Mouse (Mus musculus) C3H10T1/2 (cell line): ENCODE measurements around the gene Btk. TPM values are rescaled to one million over a fixed set of nuclear protein-coding genes. Genes with fewer than 3 reads are reported as not detected.

Experiments used
- polyA plus RNA-seq, 2 experiments: library from polyadenylated mRNA; unstranded; fragments of >200 nt; fragmentation: generic; extraction: Trizol; gene quantifications; one replicate each; pipeline ENCODE4 v1.2.1; 2012; ENCODE audit warnings: missing spikeins in 2 of 2

Gene Btk
- under 1 TPM in 1 of 2 experiments, not detected in 1; 0.02 TPM for polyA plus RNA-seq

DNA sequence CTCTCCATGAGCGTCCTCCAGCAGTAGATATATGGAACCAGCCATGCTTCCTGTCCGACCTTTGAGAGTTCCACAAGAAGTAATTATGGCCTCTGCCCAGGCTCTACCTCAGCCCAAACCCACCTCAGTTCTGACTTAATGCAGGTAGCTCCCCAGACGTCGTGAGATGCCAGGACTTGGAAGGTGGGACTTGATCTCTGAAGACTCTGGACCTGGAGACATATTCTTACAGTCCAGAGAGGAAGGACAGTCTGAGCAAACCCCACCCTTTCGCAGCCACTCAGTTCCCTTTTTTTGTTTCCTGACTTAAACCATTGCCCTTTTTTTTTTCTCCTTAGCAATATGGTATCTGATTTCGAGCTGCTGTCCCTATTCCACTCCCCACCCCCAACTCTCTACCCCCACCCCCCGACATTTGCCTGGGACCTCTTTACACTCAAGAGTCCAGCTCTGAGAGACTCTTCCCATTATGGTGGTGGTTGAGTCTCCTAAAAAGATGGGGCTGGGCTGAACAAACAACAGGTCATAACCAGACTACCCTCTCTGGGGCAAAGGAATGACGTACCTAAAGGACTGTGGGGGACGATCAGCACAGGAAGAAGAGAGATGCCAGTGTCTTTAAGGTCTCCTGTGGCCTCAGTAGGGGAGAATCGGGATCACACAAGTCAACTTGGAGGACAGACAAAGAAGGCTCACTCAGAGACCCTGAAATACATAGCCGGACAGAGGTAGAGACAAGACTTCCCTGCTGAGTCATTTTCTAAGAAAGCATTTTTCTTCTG, at the start of gene Btk:
Btk (minus strand) TSS at position 683 of the 782 bp plus-strand sequence.

DNA sequence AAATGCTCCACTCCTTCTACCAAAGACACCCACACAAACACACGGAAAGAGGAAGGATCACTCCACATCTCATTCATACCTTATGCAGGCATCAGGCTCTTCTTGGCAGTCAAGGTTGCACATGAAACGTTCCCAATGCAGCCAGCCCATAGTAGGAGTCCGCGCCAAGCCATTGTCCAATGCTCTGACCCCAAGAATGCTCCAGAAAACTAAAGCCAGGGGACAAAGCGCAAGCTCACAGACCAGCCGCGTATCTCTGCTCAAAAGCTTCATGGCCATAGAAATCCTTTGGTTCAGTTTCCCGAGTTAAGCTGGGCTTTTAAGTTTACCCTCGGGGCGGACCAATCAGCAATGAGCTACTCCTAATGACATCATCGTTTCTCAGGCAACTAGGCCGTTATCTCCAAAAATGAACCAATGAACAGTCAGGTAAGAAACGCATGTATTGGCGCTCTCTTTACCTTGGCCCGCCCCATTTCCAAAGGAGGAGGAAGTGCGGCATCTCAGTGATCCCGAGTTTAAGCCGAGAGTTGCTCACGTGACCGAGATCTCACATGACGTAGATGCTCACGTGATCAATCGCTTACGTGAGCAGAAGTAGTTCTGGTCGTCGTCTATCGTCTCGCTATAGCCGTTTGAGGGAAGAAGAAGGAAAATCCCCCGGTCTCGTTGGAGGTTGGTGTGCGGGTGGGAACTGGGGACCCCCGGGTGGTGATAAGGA, 17.4 kb upstream of the Btk start, which contains the start of the genes Gla and Hnrnph2:
Gla (minus strand) TSS at position 467 of the 721 bp plus-strand sequence.
Hnrnph2 (plus strand) TSS at position 521 of the 721 bp plus-strand sequence.

DNA sequence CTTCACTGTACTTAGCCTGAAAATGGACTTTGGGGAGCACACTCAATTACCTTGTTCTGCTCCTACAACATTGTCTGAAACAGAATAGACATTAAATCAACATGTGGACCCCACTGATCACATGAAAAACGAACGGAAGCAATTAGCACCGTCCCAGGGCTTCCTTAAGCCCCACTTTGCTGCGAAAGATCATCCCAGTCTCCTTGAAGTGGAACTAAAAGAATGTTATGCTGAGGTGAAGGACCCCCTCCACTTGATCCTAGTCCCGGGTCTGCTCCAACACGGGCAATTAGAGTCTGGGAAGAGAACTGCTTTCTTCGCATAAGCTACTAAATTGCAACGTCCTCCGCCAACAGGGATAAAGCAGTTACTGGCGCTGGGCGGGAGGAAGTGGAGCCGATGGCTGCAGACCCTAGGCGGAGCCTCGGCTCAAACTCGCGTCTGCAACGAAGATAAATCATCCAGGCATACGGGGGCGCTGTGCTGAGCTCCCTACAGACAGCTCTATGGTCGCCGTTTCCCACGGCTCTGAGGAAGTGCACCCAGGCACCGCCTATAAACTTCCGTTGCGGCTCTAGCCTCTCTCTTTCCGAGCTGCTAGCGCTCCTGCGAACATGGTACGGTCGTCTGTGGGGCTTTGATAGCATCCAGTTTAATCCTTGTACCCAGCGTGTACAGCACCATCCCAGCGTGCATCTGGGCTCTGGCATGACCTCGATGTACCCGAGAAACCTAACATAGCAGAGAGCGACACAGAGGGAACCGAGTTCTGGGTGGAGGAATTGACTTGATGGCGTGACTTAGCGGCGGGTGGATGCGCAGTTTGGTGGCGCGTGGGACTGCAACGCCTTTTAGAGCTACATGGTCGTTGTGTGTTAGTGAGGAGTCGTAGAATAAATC, 2.0 kb upstream of the Btk start, which contains the start of gene Rpl36a:
Rpl36a (plus strand) TSS at position 552 of the 900 bp plus-strand sequence.

DNA sequence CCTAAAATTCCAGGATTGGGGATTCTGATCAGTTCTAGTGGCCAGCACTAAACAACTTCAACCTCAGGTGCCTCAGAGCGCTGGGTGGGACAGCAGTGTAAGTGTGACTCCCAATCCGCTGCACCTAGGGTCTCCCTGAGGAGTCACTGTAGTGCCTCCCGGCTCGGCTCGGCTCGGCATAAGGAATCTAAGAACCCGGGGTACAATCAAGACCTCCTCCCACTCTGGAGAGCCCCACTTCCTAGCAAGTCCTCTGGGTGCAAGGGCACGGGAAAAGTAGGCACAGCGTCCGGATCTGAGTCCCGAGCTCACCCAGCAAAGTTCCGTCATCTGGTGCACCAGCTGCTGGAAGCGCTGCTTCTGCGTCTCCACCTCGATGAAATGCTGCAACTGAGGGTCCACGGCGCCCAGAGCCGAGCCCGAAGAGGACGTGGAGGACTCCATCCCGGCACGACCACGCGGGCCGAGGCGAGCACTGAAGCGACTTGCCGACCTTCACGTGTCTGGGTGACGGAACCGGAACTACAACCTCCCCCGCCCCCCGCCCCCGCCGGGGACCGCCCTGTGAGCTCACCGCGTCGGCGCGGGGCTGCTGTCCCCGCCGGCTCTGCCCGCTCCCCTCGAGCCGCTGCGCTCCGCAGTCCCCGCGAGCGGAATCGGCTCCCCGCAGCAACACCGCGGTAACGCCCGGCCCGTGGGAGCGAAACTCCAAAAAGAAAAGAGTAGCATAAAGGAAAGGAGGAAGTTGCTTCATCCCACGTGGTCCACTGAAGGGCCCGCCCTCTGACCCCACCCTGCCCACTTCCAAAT, 42.0 kb downstream of the Btk start, which contains the start of gene Timm8a1:
Timm8a1 (minus strand) TSS at position 721 of the 810 bp plus-strand sequence.

Other genes starting within 250 kb of the Btk start
- gene Drp2, start 179.0 kb downstream of the Btk start, polyA plus RNA-seq: under 1 TPM; 0.08 to 0.60 TPM
- not detected for gene Taf7l, start 107.1 kb downstream of the Btk start, polyA plus RNA-seq
- gene Timm8a1, start 41.7 kb downstream of the Btk start, polyA plus RNA-seq: 1 to 10 TPM; 7.0 to 9.3 TPM
- gene Rpl36a, start 2.1 kb upstream of the Btk start, polyA plus RNA-seq: 1,000 to 10,000 TPM; 1,376 to 2,370 TPM
- 1 to 10 TPM; 3.0 to 7.0 TPM for gene Gla, start 17.6 kb upstream of the Btk start, polyA plus RNA-seq
- 10 to 100 TPM in 1 of 2 experiments, 1 to 10 TPM in 1; 2.5 to 21.0 TPM for gene Hnrnph2, start 17.6 kb upstream of the Btk start, polyA plus RNA-seq
- 1 to 10 TPM in 1 of 2 experiments, under 1 TPM in 1; 0.19 to 2.6 TPM for gene Armcx4, start 102.9 kb upstream of the Btk start, polyA plus RNA-seq
- 1 to 10 TPM in 1 of 2 experiments, under 1 TPM in 1; 0.42 to 5.2 TPM for gene Armcx1, start 134.4 kb upstream of the Btk start, polyA plus RNA-seq
- gene Armcx6, start 167.8 kb upstream of the Btk start, polyA plus RNA-seq: 10 to 100 TPM in 1 of 2 experiments, 1 to 10 TPM in 1; 2.4 to 12.4 TPM
- gene Armcx3, start 173.0 kb upstream of the Btk start, polyA plus RNA-seq: 10 to 100 TPM in 1 of 2 experiments, 1 to 10 TPM in 1; 1.3 to 14.9 TPM
- gene Armcx2, start 225.7 kb upstream of the Btk start, polyA plus RNA-seq: 10 to 100 TPM; 16.9 to 72.0 TPM